Mouse (Mus musculus) thymus, postnatal 14 days (tissue): ENCODE measurements around the gene Ctnnbip1.

Source experiments
- DNase-seq: peaks from one replicate; pipeline ENCODE4 v3.0.0; 2021

The Ctnnbip1 gene

GRCm38 (mm10) chr4:149517868-149518340 is at the start of gene Ctnnbip1:
Gene Ctnnbip1 (plus strand): TSS chr4:149518236.
- peak; percentile 96 for DNase-seq

DNA sequence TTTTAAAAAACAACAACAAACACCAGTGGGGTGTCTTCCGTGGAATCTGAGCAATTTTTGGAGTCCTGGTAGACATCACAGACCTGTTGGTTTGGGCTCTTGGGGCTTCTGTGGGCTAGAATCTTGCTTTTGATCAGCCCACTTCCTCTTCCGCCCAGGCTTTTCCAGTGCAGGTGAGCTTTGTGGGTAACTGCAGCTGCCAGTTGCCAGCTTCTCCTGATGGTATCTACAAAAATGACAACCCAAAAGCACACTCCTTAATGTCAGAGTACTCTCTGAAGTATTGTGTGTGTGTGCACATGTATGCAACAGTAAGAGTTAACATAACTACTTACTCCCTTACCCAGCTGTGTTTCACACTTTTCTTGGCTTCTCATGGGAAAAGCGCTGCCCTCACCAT is 48.5 kb upstream of the Ctnnbip1 start:
- DNase-seq, result peak; percentile 87

DNA sequence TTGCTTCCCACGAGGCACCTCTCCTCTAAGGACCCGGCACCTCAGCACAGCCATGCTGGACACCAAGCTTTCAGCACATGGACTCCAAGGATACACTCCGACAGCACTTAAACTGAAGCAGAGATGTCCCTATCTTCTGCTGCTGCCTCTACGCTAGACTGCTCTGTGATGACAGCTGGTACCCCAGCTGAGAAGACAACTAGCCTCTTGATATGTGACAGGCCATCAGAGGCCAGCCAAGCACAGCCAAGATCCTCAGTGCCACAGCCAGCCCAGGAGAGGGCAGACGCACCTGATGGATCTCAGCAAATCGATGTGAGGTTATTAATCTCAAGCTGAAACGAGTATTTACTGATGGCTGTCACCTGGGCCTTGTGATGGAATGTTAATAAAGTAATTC is 42.9 kb upstream of the Ctnnbip1 start:
- DNase-seq, result no peak

DNA sequence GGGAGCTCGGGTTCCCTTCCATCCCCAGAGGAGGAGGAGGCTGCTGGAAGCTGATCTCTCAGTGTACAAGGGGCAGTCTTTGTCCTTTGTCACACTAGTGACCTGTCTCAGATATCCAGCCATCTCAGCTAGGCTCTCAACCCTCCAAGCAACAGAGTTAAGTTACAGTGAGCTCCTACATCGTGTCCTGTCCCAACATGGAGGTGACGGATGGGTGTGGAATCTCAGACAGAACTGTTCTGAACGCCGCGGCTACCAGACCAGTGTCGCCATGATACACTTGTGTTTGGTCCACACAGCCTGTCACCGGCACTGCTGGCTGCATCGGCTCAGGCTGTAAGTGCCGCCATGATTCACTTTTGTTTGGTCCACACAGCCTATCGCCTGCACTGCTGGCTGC is 41.0 kb upstream of the Ctnnbip1 start, which contains the start of gene Tmem274:
TSS of gene Tmem274 (plus strand) at position 301 of the 400 bp plus-strand sequence.
- no peak for DNase-seq

GRCm38 (mm10) chr4:149484566-149484965 is 33.5 kb upstream of the Ctnnbip1 start:
- no peak for DNase-seq

DNA sequence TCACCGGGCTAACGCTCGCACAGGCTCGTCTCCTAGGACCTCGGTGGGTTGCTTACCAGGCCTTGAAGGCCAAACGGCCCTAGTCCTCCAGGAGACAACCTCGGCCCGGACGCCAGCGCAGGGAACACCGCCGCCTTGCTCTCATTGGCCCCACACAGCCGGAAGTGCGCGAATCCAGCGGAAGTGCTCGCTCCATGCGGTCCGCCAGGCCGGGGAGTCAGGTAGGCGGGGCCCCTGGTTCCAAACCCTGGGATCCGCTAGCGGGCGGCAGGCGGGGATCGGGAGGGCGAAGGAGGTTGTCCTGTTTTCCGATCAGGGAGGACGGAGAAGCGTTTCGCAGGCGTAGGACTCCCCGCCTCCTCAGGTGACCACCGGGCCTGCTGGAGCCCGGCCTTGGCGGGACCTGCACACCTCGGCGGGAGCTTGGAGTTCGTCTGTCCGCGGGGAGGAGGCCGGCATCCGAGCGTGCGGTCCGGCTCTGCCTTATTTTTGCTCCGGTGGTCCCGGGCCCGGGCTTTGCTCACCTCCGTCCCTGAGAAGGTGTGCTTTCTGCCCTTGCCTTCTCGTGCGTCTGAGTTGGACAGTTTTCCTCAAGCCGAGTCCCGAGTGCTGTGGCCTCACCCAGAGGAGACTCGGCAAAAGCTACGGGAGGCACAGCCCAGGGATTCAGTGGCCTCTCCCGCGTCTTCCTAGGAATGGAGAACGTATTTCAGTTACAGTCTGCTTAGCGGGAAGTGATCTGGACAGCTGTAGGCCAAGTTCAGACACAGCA is 32.8 kb upstream of the Ctnnbip1 start, which contains the start of the genes Nmnat1 and Lzic:
TSS of gene Nmnat1 (minus strand) at position 150 of the 772 bp plus-strand sequence.
TSS of gene Lzic (plus strand) at position 177 of the 772 bp plus-strand sequence.
- DNase-seq, result peak; percentile 91

DNA sequence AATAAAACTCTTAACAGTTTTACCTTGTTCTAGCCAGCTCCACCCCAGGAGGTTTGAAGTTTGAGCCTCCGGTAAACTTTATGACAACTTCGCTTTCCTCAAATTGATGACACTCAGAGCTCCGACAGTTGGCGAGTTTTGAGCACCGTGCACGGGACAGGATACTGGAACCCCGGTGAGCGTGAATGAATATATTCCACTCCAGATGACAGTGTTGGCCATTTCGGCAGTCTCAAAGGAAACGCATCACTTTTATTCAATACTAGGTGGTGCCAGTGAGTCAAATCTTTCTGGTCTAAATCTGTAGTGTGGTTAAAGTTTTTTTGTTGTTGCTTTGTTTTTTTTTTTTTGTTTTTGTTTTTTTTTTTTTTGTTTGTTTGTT is 32.2 kb upstream of the Ctnnbip1 start:
- DNase-seq, result peak; percentile 36

GRCm38 (mm10) chr4:149487729-149488128 is 30.3 kb upstream of the Ctnnbip1 start:
- no peak for DNase-seq

- DNase-seq, result no peak
Measured at GRCm38 (mm10) chr4:149489415-149490240, 28.4 kb upstream of the Ctnnbip1 start.

DNA sequence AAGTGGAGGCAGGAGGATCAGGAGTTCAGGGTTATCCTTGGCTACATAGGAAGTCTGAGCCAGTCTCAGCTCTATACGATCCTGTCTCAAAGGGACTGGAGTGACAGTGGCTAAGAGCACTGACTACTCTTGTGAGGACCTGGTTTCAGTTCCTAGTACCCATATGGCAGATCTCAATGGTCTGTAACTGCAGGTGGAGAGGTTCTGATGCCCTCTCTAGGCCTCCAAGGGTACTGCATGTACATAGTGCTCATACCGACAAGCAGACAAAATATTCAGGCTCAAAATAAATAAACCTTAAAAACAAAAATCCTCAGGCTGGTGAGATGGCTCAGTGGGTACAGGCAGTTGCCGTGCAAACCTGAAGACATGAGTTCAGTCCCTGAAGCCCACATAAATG is 26.9 kb upstream of the Ctnnbip1 start:
- DNase-seq, result no peak

DNA sequence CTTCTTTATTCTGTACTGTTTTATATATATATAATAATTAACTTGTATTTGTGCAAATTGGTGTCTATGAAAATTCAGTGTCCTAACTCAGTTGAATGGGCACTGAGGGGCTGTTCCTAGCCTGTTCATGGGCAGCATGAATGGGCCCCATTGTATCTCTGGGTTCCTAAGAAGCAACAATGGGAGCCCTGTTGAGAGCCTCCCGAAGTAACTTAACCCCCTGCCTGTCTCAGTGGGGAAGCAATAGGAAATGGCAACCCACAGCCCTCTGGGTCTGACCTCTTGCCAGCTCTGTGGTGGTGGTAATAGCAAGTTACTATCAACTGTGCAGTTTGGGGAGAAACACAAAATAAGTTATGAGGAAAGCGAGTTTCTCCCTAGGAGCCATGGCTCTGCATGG is 21.4 kb upstream of the Ctnnbip1 start:
- DNase-seq, result no peak

DNA sequence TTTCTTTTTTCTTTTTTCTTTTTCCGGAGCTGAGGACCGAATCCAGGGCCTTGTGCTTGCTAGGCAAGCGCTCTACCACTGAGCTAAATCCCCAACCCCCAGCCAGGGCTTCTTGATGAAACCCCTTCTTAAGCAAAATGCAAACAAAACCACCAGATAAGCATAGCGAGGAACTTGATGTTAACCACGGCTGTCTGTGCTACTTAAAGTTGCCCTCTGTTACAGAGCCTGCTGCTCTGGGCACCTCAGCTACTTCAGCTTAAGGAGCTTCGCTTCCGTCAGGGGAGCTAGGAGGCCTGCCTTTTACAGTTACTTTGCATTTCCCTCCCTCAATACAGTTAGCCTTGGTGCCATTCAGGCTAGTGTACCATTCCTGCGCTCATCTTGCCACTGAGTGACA is 19.1 kb upstream of the Ctnnbip1 start:
- DNase-seq, result no peak

- DNase-seq, result no peak
Measured at GRCm38 (mm10) chr4:149499790-149500189, 18.2 kb upstream of the Ctnnbip1 start.

GRCm38 (mm10) chr4:149504363-149504762 is 13.7 kb upstream of the Ctnnbip1 start:
- no peak for DNase-seq

- DNase-seq, result no peak
Measured at GRCm38 (mm10) chr4:149504858-149505257, 13.2 kb upstream of the Ctnnbip1 start.

DNA sequence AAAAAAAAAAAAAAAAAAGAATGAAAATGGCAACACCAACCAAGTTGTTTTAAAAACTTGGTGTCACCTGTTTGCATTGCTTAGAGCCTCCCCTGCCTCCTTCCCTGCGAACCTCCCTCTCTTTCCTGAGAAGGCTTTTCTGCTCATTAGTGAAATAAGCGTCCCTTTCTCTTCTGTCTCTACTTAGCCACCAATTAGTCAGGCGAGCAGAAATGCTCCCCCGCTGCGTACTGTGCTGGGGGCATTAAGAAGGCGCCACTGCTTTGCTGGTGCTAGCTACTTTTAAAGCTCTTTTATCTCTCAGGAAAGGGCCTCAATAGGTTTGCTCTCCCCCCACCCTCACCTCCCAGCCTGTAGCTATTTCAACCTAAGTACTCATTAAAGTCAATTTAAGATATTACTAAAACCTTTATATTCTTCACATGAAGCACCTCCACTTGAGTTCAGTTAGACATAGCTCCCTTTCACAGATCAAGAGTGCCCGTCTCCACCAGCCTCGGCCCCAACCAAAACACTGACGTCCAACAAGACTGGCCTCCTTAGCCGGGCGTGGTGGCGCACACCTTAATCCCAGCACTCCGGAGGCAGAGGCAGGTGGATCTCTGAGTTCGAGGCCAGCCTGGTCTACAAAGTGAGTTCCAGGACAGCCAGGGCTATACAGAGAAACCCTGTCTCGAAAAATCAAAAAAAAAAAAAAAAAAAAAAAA is 12.6 kb upstream of the Ctnnbip1 start:
- DNase-seq, result no peak

- no peak for DNase-seq
Measured at GRCm38 (mm10) chr4:149506904-149507303, 11.1 kb upstream of the Ctnnbip1 start.

DNA sequence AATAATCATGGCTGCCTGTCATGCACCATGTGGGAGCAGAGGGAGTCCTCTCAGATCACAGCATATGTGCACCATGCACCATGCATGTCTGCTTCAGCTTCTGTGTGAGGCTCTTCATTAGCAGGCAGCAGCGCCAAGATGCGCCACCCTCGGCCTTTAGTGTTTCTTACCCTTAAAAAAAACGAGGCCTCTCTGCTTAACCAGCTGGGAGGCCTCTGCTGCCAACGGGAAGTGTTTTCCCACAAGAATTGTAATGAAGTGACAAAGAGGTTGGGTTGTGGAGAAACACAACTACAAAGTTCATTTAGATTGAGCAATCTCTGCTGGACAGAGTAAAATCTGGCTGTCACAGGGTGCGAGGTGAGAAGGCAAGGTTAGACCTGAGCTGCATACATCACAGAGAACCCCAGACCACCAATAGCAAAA is 6.8 kb upstream of the Ctnnbip1 start:
- no peak for DNase-seq

- no peak for DNase-seq
Measured at GRCm38 (mm10) chr4:149512072-149512471, 6.0 kb upstream of the Ctnnbip1 start.

- no peak for DNase-seq
Measured at GRCm38 (mm10) chr4:149515706-149516105, 2.3 kb upstream of the Ctnnbip1 start.

- DNase-seq, result peak; percentile 44
Measured at GRCm38 (mm10) chr4:149518351-149519220, 550 bp downstream of the Ctnnbip1 start.

DNA sequence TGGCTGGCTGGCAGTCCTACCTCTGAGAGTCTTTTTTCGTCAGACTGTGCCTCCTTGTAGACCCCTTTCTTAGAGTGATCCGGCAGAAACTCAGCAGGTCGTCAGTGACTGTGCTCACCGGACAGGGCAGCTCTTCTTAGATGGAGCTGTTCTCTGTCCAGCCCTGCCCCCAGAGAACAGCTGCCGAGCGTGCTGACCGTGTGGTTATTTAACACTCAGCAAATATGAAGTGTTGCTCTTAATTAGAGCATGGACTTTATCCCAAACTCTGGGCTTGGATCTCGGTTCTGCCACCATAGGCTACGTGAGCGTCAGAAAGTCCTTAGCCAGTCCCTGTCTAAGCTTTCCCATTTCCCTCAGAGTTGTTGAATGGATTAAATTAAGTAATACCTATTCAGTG is 3.2 kb downstream of the Ctnnbip1 start:
- DNase-seq, result no peak
